Mouse (Mus musculus) gastrocnemius, postnatal 14 days (tissue): ENCODE data around the gene Far2. TPM values are rescaled to one million over a fixed set of nuclear protein-coding genes. Genes with fewer than 3 reads are reported as not detected.
"Not testable (repeated sequence)": the region's sequence is repeated elsewhere in the genome, so short reads cannot be mapped to it uniquely, and the experiment has no call there.

Source experiments
- DNase-seq: peaks from one replicate; pipeline ENCODE4 v3.0.0; 2021; ENCODE audit warnings: mixed read lengths
- intact Hi-C: fragments of 180-260 bp; cut with DNase I; formaldehyde crosslinking; loops from one replicate; pipeline ENCODE4 v1.15.1; 2025; ENCODE audit warnings: low total_unique reads
- total RNA-seq, 2 experiments: library from RNA; stranded (reverse); gene quantifications; 2 replicates each; pipeline ENCODE4 v1.2.3; 2021

Far2 gene
- total RNA-seq, 2 experiments from 2014 or later, result 0.09 to 0.10 TPM

DNA sequence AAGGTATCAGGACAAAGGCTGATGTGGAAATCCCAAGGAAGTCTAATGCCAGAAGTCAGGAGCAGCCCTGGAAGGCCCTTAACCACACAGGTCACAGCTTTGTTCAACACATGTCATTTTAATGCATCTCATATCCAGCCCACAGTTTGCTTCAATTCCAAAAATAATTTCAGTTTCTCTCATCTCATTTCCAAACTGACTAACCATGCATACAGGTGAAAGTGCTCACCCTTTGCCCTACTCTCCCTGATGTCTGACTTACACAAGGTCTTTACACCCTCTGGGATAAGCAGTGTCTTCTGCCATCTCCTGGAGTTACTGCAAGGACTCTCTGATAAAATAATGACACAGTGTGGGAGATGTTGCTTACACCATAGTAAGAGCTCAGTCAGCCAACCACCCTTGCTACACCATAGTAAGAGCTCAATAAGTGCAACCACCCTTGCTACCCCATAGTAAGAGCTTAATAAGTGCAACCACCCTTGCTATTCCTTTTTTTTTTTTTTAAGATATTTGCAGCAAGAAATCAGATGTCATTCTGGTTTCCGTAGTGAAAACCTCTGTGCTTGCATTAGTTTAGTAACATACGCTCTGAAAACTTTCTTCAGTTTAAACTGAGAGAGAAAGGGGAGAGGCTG, 64.1 kb downstream of the Far2 start:
- intact Hi-C loops, result no loop called here

DNA sequence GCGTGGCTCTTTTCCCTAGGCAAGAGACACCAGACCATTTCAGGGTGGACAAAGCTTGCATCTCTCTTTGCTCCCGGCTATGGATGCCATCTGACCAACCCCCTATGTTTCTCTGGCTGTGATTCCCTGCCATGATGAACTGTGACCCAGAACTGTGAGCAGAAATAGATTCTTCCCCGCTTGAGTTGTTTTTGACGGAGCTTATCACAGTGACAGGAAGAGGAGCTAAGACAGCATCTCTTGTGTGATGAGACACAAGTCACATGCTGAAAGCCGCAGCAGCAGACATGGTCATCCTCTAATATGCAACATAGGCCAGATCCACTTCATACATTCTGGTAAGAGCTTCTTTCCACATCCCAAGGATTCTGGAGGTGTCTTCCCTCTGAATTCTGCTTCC, 69.3 kb downstream of the Far2 start:
- intact Hi-C loops, result no loop called here
- no peak for DNase-seq

More for the DNA sequence above, 64.1 kb downstream of the Far2 start:
- no peak for DNase-seq

GRCm38 (mm10) chr6:148116907-148117306, 69.8 kb downstream of the Far2 start:
- DNase-seq, result no peak
- intact Hi-C loops, result no loop called here

- DNase-seq, result no peak
- intact Hi-C loops, result no loop called here
Measured at GRCm38 (mm10) chr6:148117696-148118095, 70.6 kb downstream of the Far2 start.

DNA sequence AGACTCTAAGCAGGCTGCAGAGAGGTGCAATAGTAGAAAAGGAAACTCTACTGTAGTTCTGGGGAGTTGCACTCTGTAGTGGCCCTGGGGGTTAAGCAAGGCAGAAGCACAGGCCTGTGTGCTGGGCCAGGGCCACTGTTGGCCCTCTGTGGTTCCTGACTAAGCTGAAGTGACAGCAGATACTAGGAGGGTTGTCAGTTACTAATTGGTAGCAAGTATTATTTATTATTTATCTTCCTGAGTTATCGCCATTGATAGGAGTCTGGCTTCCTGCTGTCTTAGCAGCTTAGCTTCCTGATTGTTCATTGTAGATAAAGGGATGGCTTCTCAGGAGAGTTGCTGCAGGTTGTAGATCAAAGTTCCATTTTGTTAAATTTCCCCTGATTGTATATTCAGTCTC, 73.6 kb downstream of the Far2 start:
- intact Hi-C loops, result no loop called here
- DNase-seq, result no peak

DNA sequence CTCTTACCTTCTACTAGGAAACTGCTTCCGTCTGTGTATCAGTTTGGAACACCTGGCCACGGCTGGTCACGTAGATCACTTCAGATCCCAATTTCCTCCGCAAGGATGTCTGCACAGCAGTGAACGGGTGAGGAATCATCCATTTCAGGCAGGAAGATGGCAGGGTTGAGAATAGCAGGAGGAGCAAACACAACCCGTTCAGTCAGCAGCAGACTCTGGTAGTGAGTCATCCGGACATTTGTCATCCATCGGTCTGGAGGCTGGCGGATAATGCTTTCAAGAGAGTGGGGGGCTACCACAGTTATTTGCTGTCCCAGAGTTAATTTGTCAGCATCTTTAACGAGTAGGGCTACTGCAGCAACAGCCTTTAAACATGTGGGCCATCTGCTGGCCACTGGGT, 79.8 kb downstream of the Far2 start:
- DNase-seq, intact Hi-C loops: not testable (repeated sequence)

DNA sequence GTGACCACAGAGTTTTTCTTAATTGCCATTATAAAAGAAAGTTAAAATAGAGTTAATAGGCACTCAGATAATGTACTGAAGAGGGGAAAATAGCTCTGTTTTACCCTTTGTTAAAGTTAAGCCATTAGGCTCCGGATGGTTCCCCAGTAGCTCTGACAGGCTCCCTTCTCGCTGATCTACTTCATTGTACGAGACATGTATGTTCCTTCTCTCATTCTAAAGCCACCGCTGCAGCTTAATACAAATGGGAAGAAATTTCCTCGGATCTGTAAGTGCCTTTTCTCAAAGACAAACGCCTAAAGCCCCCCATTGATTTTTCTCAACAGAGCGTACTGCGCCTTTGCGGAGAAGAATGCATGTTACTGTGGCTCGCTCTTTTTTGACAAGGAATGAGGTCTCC, 85.3 kb downstream of the Far2 start:
- DNase-seq, result no peak
- intact Hi-C loops, result no loop called here

GRCm38 (mm10) chr6:148133536-148133935, 86.5 kb downstream of the Far2 start:
- intact Hi-C loops, result no loop called here
- DNase-seq, result no peak

DNA sequence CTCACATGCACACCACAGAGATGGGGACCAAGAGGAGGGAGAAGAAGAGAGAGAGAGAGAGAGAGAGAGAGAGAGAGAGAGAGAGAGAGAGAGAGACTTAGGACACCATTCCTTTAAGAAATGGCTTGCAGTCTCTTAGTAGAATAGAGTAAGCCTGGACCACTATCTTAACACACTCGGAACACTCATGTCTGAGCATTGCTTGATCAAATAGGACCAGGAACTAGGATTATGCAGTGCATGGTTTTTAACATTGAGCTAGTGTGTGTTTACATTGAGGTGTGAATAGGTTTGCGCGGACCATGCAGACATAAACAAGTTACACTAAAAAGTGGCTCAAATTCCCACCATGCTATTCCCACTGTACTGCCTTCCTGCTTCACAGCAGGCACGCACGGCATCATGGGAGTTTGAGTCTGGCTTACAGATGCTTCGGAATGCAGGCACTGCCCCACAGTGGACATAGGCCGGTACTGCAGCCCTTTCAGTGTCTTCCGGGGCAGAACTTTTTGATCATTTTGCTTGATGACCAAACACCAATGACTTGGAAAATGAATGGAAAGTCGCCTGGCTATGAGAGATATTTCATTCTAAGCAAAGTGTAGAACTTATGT, 88.8 kb downstream of the Far2 start:
- intact Hi-C loops, result no loop called here
- DNase-seq, result peak; percentile 75

GRCm38 (mm10) chr6:148139288-148139995, 92.4 kb downstream of the Far2 start:
- intact Hi-C loops, result no loop called here
- DNase-seq, result no peak

DNA sequence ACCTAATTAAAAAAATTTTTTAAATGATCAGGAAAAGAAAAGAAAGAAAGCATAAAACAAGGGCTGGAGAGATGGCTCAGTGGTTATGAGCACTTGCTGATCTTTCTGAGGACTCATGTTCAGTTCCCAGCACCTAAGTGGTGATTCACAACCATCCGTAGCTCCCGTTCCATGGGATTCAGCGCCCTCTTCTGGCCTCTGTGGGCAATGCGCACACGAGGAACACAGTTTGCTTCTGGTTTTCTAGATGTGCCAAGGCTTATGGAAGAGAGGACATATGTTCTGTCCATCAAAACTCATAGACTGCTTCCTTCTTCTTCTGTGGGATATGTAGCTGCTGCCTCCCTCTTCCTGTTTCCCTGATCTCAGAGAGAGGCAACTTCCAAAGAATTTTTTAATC, 94.8 kb downstream of the Far2 start:
- intact Hi-C loops, result no loop called here

DNA sequence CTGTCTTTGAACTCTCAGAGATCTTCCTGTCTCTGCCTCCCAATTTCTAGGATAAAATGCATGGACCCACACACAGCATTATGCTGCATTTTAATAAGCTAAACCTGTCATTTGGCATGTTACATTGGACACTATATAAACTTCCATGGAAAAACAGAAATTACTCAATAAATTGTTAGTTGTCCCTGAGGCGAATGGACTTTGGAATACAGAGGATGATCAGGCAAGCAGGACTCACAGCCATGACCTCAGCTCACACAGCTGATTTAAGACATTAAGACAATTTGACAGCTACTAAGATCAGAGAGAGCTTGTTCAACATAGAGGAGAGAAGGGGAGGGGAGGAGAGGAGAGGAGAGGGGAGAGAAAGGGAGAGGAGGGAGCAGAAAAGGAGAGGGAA, 95.4 kb downstream of the Far2 start:
- intact Hi-C loops, result no loop called here
- DNase-seq, result no peak

More for the DNA sequence above, 94.8 kb downstream of the Far2 start:
- no peak for DNase-seq

GRCm38 (mm10) chr6:148152305-148152704, 105.2 kb downstream of the Far2 start:
- intact Hi-C loops, DNase-seq: not testable (repeated sequence)

GRCm38 (mm10) chr6:148172904-148173303, 125.8 kb downstream of the Far2 start:
- no peak for DNase-seq
- intact Hi-C loops, result no loop called here

DNA sequence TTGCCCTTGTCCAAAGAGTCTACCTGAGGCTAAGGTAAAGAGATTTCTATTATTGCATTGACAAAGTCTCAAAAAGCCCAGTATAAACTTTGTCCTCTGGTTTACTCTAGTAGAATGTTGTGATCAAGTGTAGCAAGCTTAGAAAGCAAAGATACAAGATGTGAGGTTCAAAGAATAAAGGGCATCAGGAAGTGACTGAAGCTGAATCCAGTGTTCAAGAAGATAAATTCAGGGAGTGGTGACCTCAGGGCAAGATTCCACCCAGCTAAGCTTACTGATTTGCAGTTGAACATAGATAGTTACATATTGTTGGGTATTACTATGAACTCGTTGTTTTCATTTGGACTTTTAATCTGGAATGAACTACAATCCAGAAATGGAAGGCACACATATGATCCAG, 138.6 kb downstream of the Far2 start:
- DNase-seq, result no peak
- intact Hi-C loops, result no loop called here

DNA sequence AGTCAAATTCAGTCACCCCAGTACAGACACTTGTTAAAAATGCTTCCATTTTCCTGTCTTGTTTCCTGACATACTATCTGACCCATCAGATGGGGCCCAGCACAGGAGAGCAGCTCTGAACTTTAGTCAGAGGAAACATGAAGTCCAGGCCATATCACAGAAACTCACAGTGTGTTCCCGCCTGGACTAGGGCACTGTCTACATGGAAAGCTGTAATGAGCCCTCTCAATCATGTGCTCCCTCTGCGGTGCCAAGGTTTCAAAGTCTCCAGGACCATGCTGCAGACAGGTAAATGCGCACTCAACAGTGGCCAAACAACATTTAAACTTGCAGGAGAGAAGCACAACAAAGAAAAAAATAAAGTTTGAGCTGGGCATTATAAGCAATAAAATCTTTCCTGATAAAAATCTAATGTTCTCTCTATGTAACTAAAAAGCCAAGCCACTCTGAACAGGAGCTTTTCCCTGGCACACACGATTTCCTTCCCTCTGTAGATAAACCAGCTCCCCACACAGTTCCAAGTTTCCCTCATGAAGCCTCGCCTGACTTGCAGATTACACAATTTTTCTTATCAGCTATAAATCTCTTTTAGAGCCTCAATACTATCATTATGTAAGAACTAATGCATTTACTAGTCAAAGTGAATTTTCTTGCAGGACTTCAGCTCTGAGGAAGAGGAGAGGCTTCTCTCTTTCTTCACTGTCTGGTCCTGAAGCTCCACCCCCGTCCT, 147.1 kb downstream of the Far2 start:
- intact Hi-C loops, result no loop called here
- no peak for DNase-seq

DNA sequence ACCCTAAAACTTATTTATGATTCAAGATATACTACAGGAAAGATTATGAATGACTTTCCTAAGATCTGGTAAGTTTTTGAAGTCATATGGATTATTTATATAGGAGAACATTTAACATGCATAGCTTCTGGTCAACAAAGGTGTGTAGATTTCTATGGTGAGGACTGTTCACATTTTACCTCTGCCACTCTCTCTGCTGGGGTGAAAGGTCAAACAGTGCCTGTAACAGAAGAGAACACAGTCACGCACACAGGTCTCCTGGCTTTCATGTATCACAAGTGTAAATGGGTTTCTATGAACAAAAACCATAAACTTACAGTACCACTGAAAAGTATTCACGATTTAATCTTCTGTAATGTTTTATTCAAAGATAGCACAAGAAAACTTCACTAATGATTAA, 152.1 kb downstream of the Far2 start:
- no peak for DNase-seq
- intact Hi-C loops, result no loop called here

DNA sequence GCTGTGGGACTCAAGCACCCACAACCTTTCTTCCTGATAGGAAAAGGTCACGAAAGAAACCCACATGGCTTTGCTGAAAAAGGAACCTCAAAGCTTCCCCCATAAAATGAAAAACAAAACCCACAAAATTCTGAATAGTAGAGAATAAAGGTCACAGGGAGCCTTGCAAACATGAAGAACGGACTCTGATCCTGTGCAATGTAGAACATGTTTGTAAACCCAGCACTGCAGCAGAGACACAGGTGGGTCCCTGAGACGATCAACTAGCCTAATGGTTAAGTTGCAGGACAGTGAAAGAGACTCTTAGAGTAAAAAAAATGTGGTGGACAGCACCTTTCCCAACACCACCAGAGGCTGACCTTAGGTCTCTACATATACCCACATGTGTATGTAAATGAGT, 152.7 kb downstream of the Far2 start:
- intact Hi-C loops, result no loop called here
- DNase-seq, result no peak

- no peak for DNase-seq
- intact Hi-C loops, result no loop called here
Measured at GRCm38 (mm10) chr6:148205134-148205533, 158.1 kb downstream of the Far2 start.

DNA sequence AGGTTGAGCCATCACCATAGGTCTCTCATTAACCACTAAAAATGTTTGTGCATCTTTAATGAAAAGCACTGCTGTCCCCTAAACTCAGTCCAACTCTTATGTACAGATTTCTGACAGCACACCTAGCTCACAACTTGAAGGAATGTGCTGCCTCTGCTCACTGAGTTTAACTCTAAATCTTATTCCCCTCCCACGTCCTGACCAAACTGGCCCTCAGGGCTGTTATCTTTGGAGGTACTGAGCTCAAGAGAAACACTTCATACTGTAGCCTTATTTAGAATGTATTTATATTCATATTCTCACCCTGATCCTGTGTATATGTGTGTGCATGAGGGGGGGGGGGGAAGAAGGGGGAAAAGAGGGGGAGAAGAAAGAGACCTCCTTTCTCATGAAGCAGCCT, 160.5 kb downstream of the Far2 start:
- no peak for DNase-seq
- intact Hi-C loops, result no loop called here
